Mouse (Mus musculus) CH12F3 (cell line): ENCODE data around the gene Gjb5.

ENCODE experiments used
- in situ Hi-C: fragments of 300-500 bp; cut with MboI; formaldehyde crosslinking; loops from 2 replicates; pipeline ENCODE4 v1.14.3; 2020; ENCODE audit warnings: low sequenced_read_pairs

The Gjb5 gene

GRCm38 (mm10) chr4:127352594-127352993 lies 5.4 kb downstream of the Gjb5 start:
- in situ Hi-C loops = no loop called here

- in situ Hi-C loops = no loop called here
These were observed 8.3 kb downstream of the Gjb5 start for GRCm38 (mm10) chr4:127349560-127350300.

GRCm38 (mm10) chr4:127345000-127345399 lies 13.0 kb downstream of the Gjb5 start:
- in situ Hi-C loops = no loop called here

- in situ Hi-C loops = no loop called here
These were observed 16.6 kb downstream of the Gjb5 start for GRCm38 (mm10) chr4:127341372-127341771.

- in situ Hi-C loops = no loop called here
These were observed 20.3 kb downstream of the Gjb5 start for GRCm38 (mm10) chr4:127337668-127338067.

GRCm38 (mm10) chr4:127334870-127335504 lies 23.0 kb downstream of the Gjb5 start:
- in situ Hi-C loops = no loop called here

- in situ Hi-C loops = no loop called here
These were observed 26.8 kb downstream of the Gjb5 start for GRCm38 (mm10) chr4:127331171-127331570.

- in situ Hi-C loops = no loop called here
These were observed 27.5 kb downstream of the Gjb5 start, which contains the start of gene Gjb3 for GRCm38 (mm10) chr4:127330181-127331100. Gjb3 (minus strand) TSS chr4:127330844.

DNA sequence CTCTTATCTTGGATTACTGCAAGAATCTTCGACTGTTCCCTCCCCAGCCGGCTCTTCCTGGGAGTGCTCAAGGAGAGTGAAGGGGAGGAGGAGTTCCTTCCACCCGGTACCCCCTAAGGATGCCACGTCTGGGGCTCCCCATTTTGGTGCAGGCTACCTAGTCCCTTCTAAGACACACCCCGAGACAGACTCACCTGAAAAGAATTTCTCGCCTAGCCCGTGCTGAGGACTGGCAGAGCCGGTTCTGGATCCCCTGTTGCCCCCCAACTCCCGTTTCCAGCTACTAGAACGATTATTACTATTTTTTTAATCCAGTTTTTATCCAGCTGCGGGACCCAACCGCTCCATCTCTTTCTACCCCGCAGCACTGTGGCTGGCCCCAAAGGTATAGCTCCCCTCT lies 28.2 kb downstream of the Gjb5 start:
- in situ Hi-C loops = no loop called here

- in situ Hi-C loops = no loop called here
These were observed 28.9 kb downstream of the Gjb5 start for GRCm38 (mm10) chr4:127329046-127329445.

- in situ Hi-C loops = no loop called here
These were observed 29.6 kb downstream of the Gjb5 start for GRCm38 (mm10) chr4:127328378-127328777.

DNA sequence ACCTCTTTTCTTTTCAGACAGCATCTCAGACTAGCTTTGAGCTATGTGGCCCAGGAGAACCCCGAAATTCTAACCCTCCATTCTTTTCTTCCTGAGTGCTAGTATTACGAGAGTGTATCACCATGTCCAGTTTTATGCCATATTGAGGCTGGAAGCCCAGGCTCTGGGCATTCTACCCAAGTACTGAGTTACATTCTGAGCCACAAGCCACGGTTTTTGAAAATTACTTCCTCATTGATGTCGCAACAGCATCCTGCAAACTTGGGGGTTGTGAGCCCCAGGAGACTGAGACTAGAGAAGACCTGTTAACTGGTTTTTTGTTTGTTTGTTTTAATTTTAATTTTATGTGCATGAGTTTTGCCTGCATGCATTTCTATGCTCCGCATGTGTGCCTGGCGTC lies 30.2 kb downstream of the Gjb5 start:
- in situ Hi-C loops = no loop called here

DNA sequence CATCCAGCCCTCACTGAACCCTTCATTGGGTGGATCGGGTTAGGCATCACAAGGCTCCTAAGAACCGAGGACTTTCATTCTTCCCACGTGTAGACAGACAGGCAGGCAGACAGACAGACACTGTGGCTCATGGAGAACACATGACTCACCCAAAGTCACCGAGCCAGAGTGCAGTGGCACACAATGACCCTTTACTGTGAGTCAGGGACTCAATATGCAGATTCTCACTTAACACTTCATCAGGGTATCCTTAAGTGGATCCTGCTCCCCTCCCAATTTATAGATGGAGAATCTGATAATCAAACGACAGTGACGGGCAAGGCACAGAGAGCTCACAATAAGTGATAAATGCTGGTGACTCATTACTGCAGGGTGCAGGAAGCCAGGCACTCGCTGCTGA lies 30.7 kb downstream of the Gjb5 start:
- in situ Hi-C loops = no loop called here

GRCm38 (mm10) chr4:127325276-127325675 lies 32.7 kb downstream of the Gjb5 start:
- in situ Hi-C loops = no loop called here

DNA sequence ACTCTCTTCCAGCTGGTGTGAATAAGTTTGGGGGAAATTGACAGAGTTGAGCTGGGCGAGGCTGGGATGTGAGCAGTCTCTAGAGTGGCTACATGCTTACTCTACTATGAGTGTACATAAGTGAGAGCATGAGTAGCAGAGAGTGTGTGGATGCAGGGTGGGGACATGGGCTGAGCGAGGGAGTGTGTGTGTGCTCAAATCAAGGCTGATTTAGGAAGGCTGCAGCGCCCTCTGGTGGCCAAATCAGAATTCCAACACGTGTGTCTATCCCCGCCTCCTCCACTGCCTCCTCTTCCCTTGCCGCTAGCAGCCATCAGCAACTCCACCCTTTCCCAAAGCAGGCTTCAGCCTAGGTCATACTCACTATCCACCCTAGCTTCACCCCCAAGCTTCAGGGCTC lies 33.2 kb downstream of the Gjb5 start:
- in situ Hi-C loops = no loop called here

DNA sequence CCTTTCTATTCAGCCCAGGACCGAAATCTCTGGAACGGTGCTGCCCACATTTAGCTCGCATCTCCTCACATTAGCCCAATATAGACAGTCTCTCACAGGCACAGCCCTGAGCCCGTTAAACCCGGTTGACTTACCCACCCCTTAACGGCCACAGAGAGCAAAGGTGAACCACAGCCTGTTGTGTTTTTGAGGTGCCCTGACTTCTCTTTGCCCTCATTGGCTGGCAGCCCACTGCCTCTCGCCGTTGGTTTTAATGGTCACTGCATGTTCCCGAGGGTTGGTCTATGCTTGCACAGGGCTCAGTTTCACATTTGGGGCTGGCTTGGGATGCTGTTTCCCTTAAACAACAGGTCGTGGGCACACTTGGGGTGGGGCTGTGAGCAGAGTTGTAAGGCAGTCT lies 33.7 kb downstream of the Gjb5 start:
- in situ Hi-C loops = no loop called here

- in situ Hi-C loops = no loop called here
These were observed 34.3 kb downstream of the Gjb5 start for GRCm38 (mm10) chr4:127323651-127324050.

DNA sequence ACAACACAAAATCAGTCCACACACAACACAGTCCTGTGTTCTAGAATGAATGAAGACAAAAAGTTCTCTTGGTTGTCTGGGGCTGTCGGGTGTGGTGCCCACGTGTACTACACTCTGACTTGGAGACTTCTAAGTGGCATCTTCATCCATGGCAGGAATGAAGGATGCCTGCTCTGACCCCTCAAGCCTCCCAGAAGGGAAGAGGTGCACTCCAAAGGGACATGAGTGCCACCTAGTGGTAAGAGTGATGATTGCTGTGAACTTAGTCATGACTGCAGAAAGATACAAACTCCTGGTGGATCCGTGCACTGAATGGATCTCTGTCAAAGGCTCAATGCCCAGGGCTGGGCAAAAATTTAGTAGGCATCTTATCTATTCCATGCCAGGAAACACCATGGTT lies 38.4 kb downstream of the Gjb5 start:
- in situ Hi-C loops = loop anchor here (10.0 kb wide), 1 partner anchor 65 kb away; no protein-coding TSS in a partner anchor

DNA sequence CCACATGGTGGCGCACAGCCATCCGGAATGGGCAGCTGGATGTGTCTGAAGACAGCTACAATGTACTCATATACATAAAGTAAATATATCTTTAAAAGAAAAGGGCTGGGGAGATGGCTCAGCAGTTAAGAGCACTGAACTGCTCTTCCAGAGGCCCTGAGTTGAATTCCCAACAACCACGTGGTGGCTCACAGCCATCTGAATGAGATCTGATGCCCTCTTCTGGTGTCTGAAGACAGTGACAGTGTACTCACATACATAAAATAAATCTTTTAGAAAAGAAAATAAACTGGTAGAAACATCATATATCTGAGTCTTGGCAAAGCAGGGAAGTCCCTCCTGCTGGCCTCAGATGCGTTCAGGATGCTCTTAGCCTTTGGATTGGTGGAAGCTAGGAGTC lies 40.8 kb downstream of the Gjb5 start:
- in situ Hi-C loops = loop anchor here (10.0 kb wide), 1 partner anchor 62 kb away; no protein-coding TSS in a partner anchor

DNA sequence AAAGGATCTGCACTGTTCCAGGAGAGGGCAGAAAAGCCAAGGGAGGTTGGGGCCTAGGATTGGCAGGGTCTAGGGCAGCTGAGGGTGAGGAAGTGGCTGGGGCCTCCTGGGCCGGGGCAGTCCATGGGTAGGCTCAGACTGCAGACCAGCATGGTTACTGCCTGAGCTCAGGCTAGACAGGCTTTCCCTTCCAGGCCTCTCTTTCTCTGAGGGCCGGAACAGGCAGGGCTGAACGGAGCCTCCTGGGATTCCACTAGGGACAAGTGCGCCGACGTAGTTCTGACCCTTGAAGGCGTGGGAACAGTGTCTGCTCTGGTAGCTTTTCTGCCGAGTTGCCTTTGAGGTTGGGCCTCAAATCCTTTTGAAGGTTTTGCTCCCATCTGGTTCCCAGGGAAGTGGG lies 42.2 kb downstream of the Gjb5 start:
- in situ Hi-C loops = loop anchor here (10.0 kb wide), 1 partner anchor 61 kb away; no protein-coding TSS in a partner anchor

- in situ Hi-C loops = loop anchor here (10.0 kb wide), 1 partner anchor 60 kb away; no protein-coding TSS in a partner anchor
These were observed 43.4 kb downstream of the Gjb5 start for GRCm38 (mm10) chr4:127314585-127314984.
